Mouse (Mus musculus) stomach, embryonic 15.5 days (tissue): ENCODE data around the gene Uchl3. TPM values are rescaled to one million over a fixed set of nuclear protein-coding genes. Genes with fewer than 3 reads are reported as not detected.

Experiments
- ATAC-seq: fragments of 200-750 bp; cut with Nextera tagmentation; 2 replicates; pipeline ENCODE4 v1.8.0; 2017; ENCODE audit warnings: low read depth, moderate number of reproducible peaks, moderate TSS enrichment; ENCODE audit not compliant: insufficient read depth, low FRiP score
- H3K27ac ChIP-seq: fragments of 300-500 bp; sonication (generic); 2 replicates; pipeline ENCODE4 v1.5.1; 2015; ENCODE audit warnings: mild to moderate bottlenecking, inconsistent platforms
- H3K27me3 ChIP-seq: fragments of 300-500 bp; sonication (generic); replicated peaks from 2 replicates; pipeline ENCODE4 v1.6.1; 2015; ENCODE audit warnings: inconsistent platforms
- H3K36me3 ChIP-seq: fragments of 300-500 bp; sonication (generic); 2 replicates; pipeline ENCODE4 v1.6.1; 2015; ENCODE audit warnings: inconsistent platforms
- H3K4me1 ChIP-seq: fragments of 300-500 bp; sonication (generic); 2 replicates; pipeline ENCODE4 v1.6.1; 2015; ENCODE audit warnings: inconsistent platforms
- H3K4me2 ChIP-seq: fragments of 300-500 bp; sonication (generic); 2 replicates; pipeline ENCODE4 v1.6.1; 2015; ENCODE audit warnings: mild to moderate bottlenecking, inconsistent platforms
- H3K4me3 ChIP-seq: fragments of 300-500 bp; sonication (generic); replicated peaks from 2 replicates; pipeline ENCODE4 v1.5.1; 2015; ENCODE audit warnings: inconsistent platforms
- H3K9ac ChIP-seq: fragments of 300-500 bp; sonication (generic); 2 replicates; pipeline ENCODE4 v1.6.1; 2015; ENCODE audit warnings: inconsistent platforms
- H3K9me3 ChIP-seq: fragments of 300-500 bp; sonication (generic); 2 replicates; pipeline ENCODE4 v1.6.1; 2016; ENCODE audit warnings: inconsistent platforms
- WGBS: fragments of 180-500 bp; shearing (Covaris S2); methylation state at CpG from one replicate; pipeline ENCODE4 v1.1.7; 2015; 5-methylcytosine and 5-hydroxymethylcytosine counted together
- polyA plus RNA-seq: library from polyadenylated mRNA; unstranded; fragments of >200 nt; fragmentation: Nextera tagmentation; extraction: Ambion mirVana; gene quantifications from 2 replicates; pipeline ENCODE4 v1.2.1, GENCODE M21; 2015

Gene Uchl3
- polyA plus RNA-seq, result 137 and 145 TPM in 2 replicates

- ATAC-seq, result peak; percentile 86
- peak within 1 kb of the TSS; percentile 87 for H3K4me2 ChIP-seq
- WGBS, result under 1% methylated on average over 64 of the region's 81 CpGs
Observed at GRCm38 (mm10) chr14:101653581-101654525, at the start of gene Uchl3. Uchl3 (plus strand) TSS chr14:101653967.

GRCm38 (mm10) chr14:101605843-101606242 lies 47.9 kb upstream of the Uchl3 start:
- WGBS, result 73% methylated on average over 2 of the region's 2 CpGs

More at GRCm38 (mm10) chr14:101653581-101654525, at the start of gene Uchl3:
- Histone ChIP-seq H3K27me3 (no peaks in the 10 kb centered on the region), H3K4me1 (peaks cover 3% of the 10 kb centered on the region; the same call in 1 of the 2 replicates), H3K27ac (peak within 1 kb of the TSS; percentile 36), H3K4me3 (peak within 1 kb of the TSS; percentile 100), H3K36me3 (no peaks in the 10 kb centered on the region), H3K9ac (peak within 1 kb of the TSS; percentile 86), H3K9me3 (no peaks in the 10 kb centered on the region)

GRCm38 (mm10) chr14:101607631-101608518 lies 45.9 kb upstream of the Uchl3 start:
- H3K4me3 ChIP-seq, result peak overlapping the region; percentile 78
- no peaks in the 10 kb centered on the region for H3K36me3 ChIP-seq
- H3K4me2 ChIP-seq, result peak overlapping the region; percentile 96
- under 1% methylated on average over 62 of the region's 62 CpGs for WGBS
- H3K27me3 ChIP-seq, result no peaks in the 10 kb centered on the region
- no peak overlapping the region; the same call in 1 of the 2 replicates for H3K27ac ChIP-seq
- peak; percentile 24; the same call in 1 of the 2 replicates for ATAC-seq
- no peaks in the 10 kb centered on the region for H3K9me3 ChIP-seq
- peaks cover 7% of the 10 kb centered on the region; the same call in 1 of the 2 replicates for H3K4me1 ChIP-seq
- H3K9ac ChIP-seq, result peak overlapping the region; percentile 40

More at GRCm38 (mm10) chr14:101605843-101606242, 47.9 kb upstream of the Uchl3 start:
- Histone ChIP-seq H3K4me2 (no peak overlapping the region), H3K27me3 (no peaks in the 10 kb centered on the region), H3K27ac (no peak overlapping the region), H3K4me3 (no peak overlapping the region), H3K9ac (no peak overlapping the region), H3K9me3 (no peaks in the 10 kb centered on the region), H3K36me3 (no peaks in the 10 kb centered on the region), H3K4me1 (peaks cover 7% of the 10 kb centered on the region; the same call in 1 of the 2 replicates)
- no peak for ATAC-seq

GRCm38 (mm10) chr14:101608519-101609368 lies 45.0 kb upstream of the Uchl3 start, which contains the start of gene Tbc1d4:
Tbc1d4 (minus strand) TSS chr14:101609191.
- H3K4me3 ChIP-seq, result peak within 1 kb of the TSS; percentile 78
- under 1% methylated on average over 60 of the region's 62 CpGs for WGBS
- peak; percentile 90 for ATAC-seq
- H3K4me2 ChIP-seq, result peak within 1 kb of the TSS; percentile 96
- H3K27me3 ChIP-seq, result no peaks in the 10 kb centered on the region
- H3K9ac ChIP-seq, result peak within 1 kb of the TSS; percentile 40
- H3K4me1 ChIP-seq, result peaks cover 7% of the 10 kb centered on the region; the same call in 1 of the 2 replicates
- H3K27ac ChIP-seq, result peak within 1 kb of the TSS; percentile 73
- no peaks in the 10 kb centered on the region for H3K36me3 ChIP-seq
- no peaks in the 10 kb centered on the region for H3K9me3 ChIP-seq

- WGBS, result 73% methylated on average over 10 of the region's 10 CpGs
- ATAC-seq, result no peak
Observed at GRCm38 (mm10) chr14:101610701-101611100, 43.1 kb upstream of the Uchl3 start.

GRCm38 (mm10) chr14:101613206-101613605 lies 40.6 kb upstream of the Uchl3 start:
- Histone ChIP-seq H3K9me3 (no peaks in the 10 kb centered on the region), H3K27me3 (no peaks in the 10 kb centered on the region), H3K36me3 (no peaks in the 10 kb centered on the region), H3K9ac (no peak overlapping the region), H3K27ac (no peak overlapping the region), H3K4me1 (no peaks in the 10 kb centered on the region), H3K4me3 (no peak overlapping the region), H3K4me2 (no peak overlapping the region)
- WGBS, result 71% methylated on average over 1 of the region's 1 CpGs
- ATAC-seq, result no peak

More at GRCm38 (mm10) chr14:101610701-101611100, 43.1 kb upstream of the Uchl3 start:
- Histone ChIP-seq H3K27me3 (no peaks in the 10 kb centered on the region), H3K27ac (no peak overlapping the region), H3K9ac (no peak overlapping the region), H3K36me3 (no peaks in the 10 kb centered on the region), H3K9me3 (no peaks in the 10 kb centered on the region), H3K4me3 (no peak overlapping the region), H3K4me1 (peaks cover 7% of the 10 kb centered on the region; the same call in 1 of the 2 replicates), H3K4me2 (no peak overlapping the region)

GRCm38 (mm10) chr14:101616178-101616577 lies 37.6 kb upstream of the Uchl3 start:
- Histone ChIP-seq H3K36me3 (no peaks in the 10 kb centered on the region), H3K9ac (no peak overlapping the region), H3K4me3 (no peak overlapping the region), H3K9me3 (no peaks in the 10 kb centered on the region), H3K27me3 (no peaks in the 10 kb centered on the region), H3K4me2 (no peak overlapping the region), H3K27ac (no peak overlapping the region), H3K4me1 (no peaks in the 10 kb centered on the region)
- WGBS, result 57% methylated on average over 9 of the region's 9 CpGs
- ATAC-seq, result no peak

GRCm38 (mm10) chr14:101617680-101618079 lies 36.1 kb upstream of the Uchl3 start:
- Histone ChIP-seq H3K27ac (no peak overlapping the region), H3K4me3 (no peak overlapping the region), H3K4me2 (no peak overlapping the region), H3K9me3 (no peaks in the 10 kb centered on the region), H3K36me3 (no peaks in the 10 kb centered on the region), H3K4me1 (no peaks in the 10 kb centered on the region), H3K9ac (no peak overlapping the region), H3K27me3 (no peaks in the 10 kb centered on the region)
- no peak for ATAC-seq
- WGBS, result 85% methylated on average over 5 of the region's 5 CpGs

- Histone ChIP-seq H3K9ac (no peak overlapping the region), H3K27me3 (no peaks in the 10 kb centered on the region), H3K36me3 (peaks cover 18% of the 10 kb centered on the region), H3K9me3 (no peaks in the 10 kb centered on the region), H3K27ac (no peak overlapping the region), H3K4me1 (no peaks in the 10 kb centered on the region), H3K4me3 (no peak overlapping the region), H3K4me2 (no peak overlapping the region)
- ATAC-seq, result no peak
- WGBS, result 78% methylated on average over 2 of the region's 2 CpGs
Observed at GRCm38 (mm10) chr14:101630548-101630947, 23.2 kb upstream of the Uchl3 start.

- H3K4me1 ChIP-seq, result peaks cover 3% of the 10 kb centered on the region; the same call in 1 of the 2 replicates
- no peak overlapping the region for H3K4me3 ChIP-seq
- WGBS, result 92% methylated on average over 1 of the region's 1 CpGs
- H3K36me3 ChIP-seq, result peaks cover 18% of the 10 kb centered on the region
- H3K4me2 ChIP-seq, result no peak overlapping the region
- no peaks in the 10 kb centered on the region for H3K27me3 ChIP-seq
- no peaks in the 10 kb centered on the region for H3K9me3 ChIP-seq
- no peak overlapping the region for H3K9ac ChIP-seq
- no peak overlapping the region for H3K27ac ChIP-seq
- ATAC-seq, result no peak
Observed at GRCm38 (mm10) chr14:101635765-101636164, 18.0 kb upstream of the Uchl3 start.

GRCm38 (mm10) chr14:101637381-101637780 lies 16.4 kb upstream of the Uchl3 start:
- no peak for ATAC-seq
- H3K4me1 ChIP-seq, result peaks cover 3% of the 10 kb centered on the region; the same call in 1 of the 2 replicates
- no peaks in the 10 kb centered on the region for H3K9me3 ChIP-seq
- no peak overlapping the region for H3K27ac ChIP-seq
- WGBS, result 92% methylated on average over 6 of the region's 6 CpGs
- no peak overlapping the region for H3K4me2 ChIP-seq
- no peak overlapping the region for H3K9ac ChIP-seq
- H3K27me3 ChIP-seq, result no peaks in the 10 kb centered on the region
- peaks cover 15% of the 10 kb centered on the region for H3K36me3 ChIP-seq
- no peak overlapping the region for H3K4me3 ChIP-seq
